Mouse (Mus musculus) bone marrow, adult 2 months (tissue): ENCODE measurements around the gene Slc9a1. TPM values are rescaled to one million over a fixed set of nuclear protein-coding genes. Genes with fewer than 3 reads are reported as not detected.

ENCODE experiments used
- H3K27ac ChIP-seq: fragments of 200-500 bp; 2 replicates; pipeline ENCODE4 v1.5.1; 2012; ENCODE audit warnings: low read depth, mild to moderate bottlenecking, control low read depth, inconsistent platforms, low read length; ENCODE audit not compliant: control insufficient read depth, poor library complexity, insufficient read depth
- H3K4me1 ChIP-seq: fragments of 200-500 bp; 2 replicates; pipeline ENCODE4 v1.6.1; 2011; ENCODE audit warnings: low read length; ENCODE audit not compliant: control insufficient read depth, insufficient read depth
- H3K4me3 ChIP-seq: fragments of 200-500 bp; replicated peaks from 2 replicates; pipeline ENCODE3; 2011; ENCODE audit warnings: mild to moderate bottlenecking, low read depth, low read length, control low read depth; ENCODE audit not compliant: control insufficient read depth
- CTCF ChIP-seq: fragments of 200-500 bp; IDR thresholded peaks from 2 replicates; pipeline ENCODE4 v1.5.1; 2011; ENCODE audit warnings: low read length, control low read depth; ENCODE audit not compliant: control insufficient read depth, insufficient read depth
- POLR2A ChIP-seq: fragments of 200-500 bp; IDR thresholded peaks from 2 replicates; pipeline ENCODE4 v1.6.1; 2011; ENCODE audit warnings: low read depth, mild to moderate bottlenecking, control low read depth, low read length, borderline replicate concordance; ENCODE audit not compliant: control insufficient read depth
- WGBS: fragments of 180-500 bp; shearing (Covaris S2); methylation state at CpG from one replicate; pipeline ENCODE4 v1.1.7; 2018; 5-methylcytosine and 5-hydroxymethylcytosine counted together
- polyA plus RNA-seq: library from polyadenylated mRNA; stranded (reverse); fragments of >200 nt; gene quantifications from 2 replicates; pipeline ENCODE4 v1.2.4, GENCODE M21; 2011; ENCODE audit warnings: low replicate concordance; ENCODE audit not compliant: missing spikeins, insufficient read depth, insufficient read length

Gene Slc9a1
- polyA plus RNA-seq, 1 experiment: 31.3 TPM

DNA sequence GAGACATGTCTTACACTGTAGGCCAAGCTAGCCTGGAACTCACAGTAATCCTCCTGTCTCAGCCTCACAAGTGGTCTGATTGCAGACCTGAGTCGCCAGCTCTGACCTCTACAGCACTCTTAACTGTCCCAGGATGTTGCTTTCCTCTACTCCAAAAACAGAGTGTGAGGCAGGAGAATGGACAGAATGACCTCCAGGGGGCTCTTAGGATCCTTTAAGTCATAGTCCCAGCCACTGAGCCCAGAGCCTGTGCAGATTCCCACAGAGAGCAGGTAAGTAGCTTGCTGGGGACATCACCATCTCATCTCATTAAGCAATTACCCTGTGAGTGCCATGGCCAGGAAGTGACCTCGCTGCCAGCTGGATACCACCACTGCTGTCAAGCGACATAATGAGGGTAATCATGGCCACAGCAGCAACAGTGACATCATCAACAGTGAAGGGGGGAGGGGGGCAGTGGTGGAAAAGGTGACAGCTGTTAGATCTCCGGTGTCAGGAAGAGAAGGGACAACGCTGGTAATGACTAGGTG, 91.4 kb downstream of the Slc9a1 start:
- TF ChIP-seq POLR2A (no peak), CTCF (no peak)
- H3K4me1 ChIP-seq: no peaks in the 10 kb centered on the region
- no peak overlapping the region for H3K4me3 ChIP-seq
- no peak overlapping the region for H3K27ac ChIP-seq
- WGBS: 63% methylated on average over 5 of the region's 5 CpGs

DNA sequence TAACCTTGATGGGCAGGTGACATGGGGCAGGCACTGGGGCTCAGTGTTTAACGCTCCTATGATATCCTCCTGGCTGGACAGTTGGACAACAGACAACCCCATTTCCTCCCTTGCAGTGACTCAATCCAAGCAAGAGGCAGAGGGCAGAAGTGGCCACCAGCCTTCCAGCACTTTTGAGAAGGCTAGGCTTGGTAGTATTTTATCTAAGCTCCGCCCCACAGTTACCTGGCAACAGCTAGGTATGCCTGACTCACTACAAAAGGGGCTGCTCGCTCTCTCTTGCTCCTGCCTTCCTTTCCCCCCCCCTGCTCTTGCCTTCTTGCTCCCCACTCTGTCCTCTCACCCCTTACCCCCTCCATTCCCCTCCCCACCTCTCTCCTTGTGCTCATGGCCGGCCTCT, 91.9 kb downstream of the Slc9a1 start:
- Histone ChIP-seq H3K27ac (no peak overlapping the region), H3K4me3 (no peak overlapping the region), H3K4me1 (no peaks in the 10 kb centered on the region)
- 81% methylated on average over 4 of the region's 4 CpGs for WGBS
- no peak for TF ChIP-seq POLR2A
- no peak for TF ChIP-seq CTCF

DNA sequence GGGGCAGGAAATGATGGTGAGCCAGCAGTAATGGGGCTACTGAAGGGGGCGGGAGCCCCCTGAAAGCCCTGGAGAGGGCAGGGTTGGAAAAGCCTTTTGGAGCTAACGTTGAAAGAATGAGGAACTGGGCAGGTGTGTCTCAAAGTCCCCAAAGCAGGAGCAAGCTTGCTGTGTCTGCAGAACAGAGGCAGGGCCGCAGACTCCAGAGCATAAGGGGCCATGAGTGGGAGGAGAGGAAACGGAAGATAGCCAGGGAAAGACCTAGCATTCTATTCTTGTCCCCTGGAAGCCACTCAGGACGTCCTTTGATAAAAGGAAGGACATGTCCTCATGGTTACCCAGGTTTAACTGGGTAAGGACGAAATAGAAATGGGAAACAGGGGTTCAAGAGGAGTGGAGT, 93.7 kb downstream of the Slc9a1 start:
- 33% methylated on average over 6 of the region's 6 CpGs for WGBS
- TF ChIP-seq POLR2A (no peak), CTCF (no peak)
- Histone ChIP-seq H3K4me1 (no peaks in the 10 kb centered on the region; the same call in 1 of the 2 replicates), H3K4me3 (no peak overlapping the region), H3K27ac (no peak overlapping the region)

DNA sequence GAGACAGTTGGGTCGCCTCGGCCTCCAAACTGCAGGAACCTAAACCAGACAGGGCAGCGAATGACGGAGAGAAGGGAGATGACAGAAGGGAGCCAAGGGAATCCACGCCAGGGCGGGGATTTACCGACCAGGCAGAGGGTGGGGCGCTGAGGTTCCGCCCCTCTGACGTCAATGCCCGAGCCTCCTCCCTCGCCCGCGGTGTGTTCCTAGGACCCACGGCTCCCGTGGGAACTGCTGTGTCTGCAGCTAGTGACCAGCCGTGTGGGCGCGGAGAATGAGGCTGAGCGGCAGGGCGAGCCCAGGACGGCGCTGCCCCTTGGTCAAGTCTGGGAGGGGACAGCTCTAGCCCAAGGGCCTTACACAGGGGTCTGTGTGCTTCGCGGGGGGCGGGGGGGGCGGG, 98.6 kb downstream of the Slc9a1 start:
- peaks cover 3% of the 10 kb centered on the region; the same call in 1 of the 2 replicates for H3K4me1 ChIP-seq
- H3K27ac ChIP-seq: no peak overlapping the region
- TF ChIP-seq POLR2A (no peak), CTCF (no peak)
- peak overlapping the region; percentile 26 for H3K4me3 ChIP-seq
- WGBS: under 1% methylated on average over 27 of the region's 27 CpGs

DNA sequence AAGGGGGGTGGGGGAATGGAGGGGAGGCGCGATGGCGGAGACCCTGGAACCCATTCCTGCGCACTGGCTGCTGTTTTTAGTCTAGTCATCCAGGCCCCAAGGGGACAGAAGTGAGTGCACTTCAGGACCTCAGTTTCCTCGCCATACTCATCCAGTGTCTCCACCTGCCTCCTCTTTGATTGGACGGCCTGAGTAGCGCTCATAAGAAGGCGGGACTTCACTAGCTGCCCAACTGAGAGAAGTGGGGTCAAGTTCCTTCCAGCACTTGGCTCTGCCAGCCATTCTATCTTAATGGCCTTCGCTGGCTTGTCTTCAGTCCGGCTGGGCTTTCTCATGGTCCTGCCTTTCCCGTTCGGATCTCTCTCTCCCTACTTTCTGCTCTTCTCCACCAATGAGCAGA, 99.6 kb downstream of the Slc9a1 start:
- Histone ChIP-seq H3K27ac (no peak overlapping the region), H3K4me3 (no peak overlapping the region), H3K4me1 (peaks cover 3% of the 10 kb centered on the region; the same call in 1 of the 2 replicates)
- no peak for TF ChIP-seq CTCF
- TF ChIP-seq POLR2A: no peak
- WGBS: 44% methylated on average over 12 of the region's 12 CpGs

DNA sequence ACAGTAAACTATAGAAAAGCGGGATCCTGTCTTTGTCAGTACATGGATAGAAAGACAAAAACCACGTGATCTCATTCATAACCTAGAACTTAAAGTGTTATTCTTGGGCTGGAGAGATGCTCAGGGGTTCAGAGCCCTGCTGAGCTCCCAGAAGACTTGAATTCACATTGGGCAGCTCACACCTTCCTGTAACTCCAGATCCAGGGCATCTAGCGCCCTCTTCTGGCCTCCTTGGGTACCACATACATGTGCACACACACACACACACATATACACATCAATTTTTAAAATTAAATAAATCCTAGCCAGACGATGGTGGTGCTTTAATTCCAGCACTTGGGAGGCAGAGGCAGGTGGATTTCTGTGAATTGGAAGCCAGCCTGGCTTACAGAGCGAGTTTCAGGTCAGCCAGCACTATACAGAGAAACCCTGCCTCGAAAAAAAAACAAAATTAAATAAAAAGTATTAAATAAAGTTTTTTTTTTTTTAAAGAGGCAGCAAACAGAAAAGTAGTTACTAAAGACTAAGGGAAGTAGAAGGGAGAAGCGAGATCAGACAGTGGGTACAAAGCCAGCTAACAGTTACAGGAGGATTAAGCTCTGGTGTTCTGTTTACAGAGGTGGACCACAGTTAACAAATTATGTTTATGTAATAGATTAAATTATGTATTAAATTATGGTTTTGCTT, 101.8 kb downstream of the Slc9a1 start:
- TF ChIP-seq CTCF: no peak
- TF ChIP-seq POLR2A: no peak
- WGBS: 71% methylated on average over 7 of the region's 7 CpGs
- Histone ChIP-seq H3K4me3 (no peak overlapping the region), H3K4me1 (peaks cover 3% of the 10 kb centered on the region; the same call in 1 of the 2 replicates), H3K27ac (no peak overlapping the region)

Other genes with a start within 250 kb of the Slc9a1 start
- 31.9 and 56.6 TPM in 2 replicates for gene Wasf2, start 239.2 kb upstream of the Slc9a1 start, polyA plus RNA-seq
- not detected in 2 replicates for gene Cd164l2, start 157.6 kb upstream of the Slc9a1 start, polyA plus RNA-seq
- gene Gpr3, start 157.2 kb upstream of the Slc9a1 start, polyA plus RNA-seq: not detected in 2 replicates
- gene Map3k6, start 128.9 kb upstream of the Slc9a1 start, polyA plus RNA-seq: 5.5 and 14.8 TPM in 2 replicates
- gene Sytl1, start 106.6 kb upstream of the Slc9a1 start, polyA plus RNA-seq: 3.1 and 3.2 TPM in 2 replicates
- gene Tmem222, start 91.9 kb upstream of the Slc9a1 start, polyA plus RNA-seq: 32.6 and 38.4 TPM in 2 replicates
- gene Wdtc1, start 16.2 kb upstream of the Slc9a1 start, polyA plus RNA-seq: 9.5 and 14.6 TPM in 2 replicates
- gene Tent5b, start 110.4 kb downstream of the Slc9a1 start, polyA plus RNA-seq: not detected in 2 replicates
- 3.9 TPM in 1 of 2 replicates, not detected in the other for gene Trnp1, start 128.8 kb downstream of the Slc9a1 start, polyA plus RNA-seq
- gene Kdf1, start 149.3 kb downstream of the Slc9a1 start, polyA plus RNA-seq: 1.2 TPM in 1 of 2 replicates, not detected in the other
- 84.4 and 84.5 TPM in 2 replicates for gene Nudc, start 176.3 kb downstream of the Slc9a1 start, polyA plus RNA-seq
- not detected in 2 replicates for gene Nr0b2, start 183.7 kb downstream of the Slc9a1 start, polyA plus RNA-seq
- gene Gpatch3, start 205.0 kb downstream of the Slc9a1 start, polyA plus RNA-seq: 3.8 and 12.2 TPM in 2 replicates
- gene Gpn2, start 214.7 kb downstream of the Slc9a1 start, polyA plus RNA-seq: 10.5 and 15.9 TPM in 2 replicates
- 10.3 and 19.0 TPM in 2 replicates for gene Sfn, start 232.5 kb downstream of the Slc9a1 start, polyA plus RNA-seq